Mouse (Mus musculus) retina, postnatal 7 days (tissue): ENCODE data around the gene 4930442H23Rik.
A peak's percentile ranks its signal among the peaks of the same experiment; 100 is the strongest.
"Not testable (repeated sequence)": the region's sequence is repeated elsewhere in the genome, so short reads cannot be mapped to it uniquely, and the experiment has no call there.

Source experiments
- DNase-seq: peaks from one replicate; pipeline ENCODE4 v3.0.0-alpha.2; 2012; ENCODE audit warnings: low read depth, low spot score

Gene 4930442H23Rik

DNA sequence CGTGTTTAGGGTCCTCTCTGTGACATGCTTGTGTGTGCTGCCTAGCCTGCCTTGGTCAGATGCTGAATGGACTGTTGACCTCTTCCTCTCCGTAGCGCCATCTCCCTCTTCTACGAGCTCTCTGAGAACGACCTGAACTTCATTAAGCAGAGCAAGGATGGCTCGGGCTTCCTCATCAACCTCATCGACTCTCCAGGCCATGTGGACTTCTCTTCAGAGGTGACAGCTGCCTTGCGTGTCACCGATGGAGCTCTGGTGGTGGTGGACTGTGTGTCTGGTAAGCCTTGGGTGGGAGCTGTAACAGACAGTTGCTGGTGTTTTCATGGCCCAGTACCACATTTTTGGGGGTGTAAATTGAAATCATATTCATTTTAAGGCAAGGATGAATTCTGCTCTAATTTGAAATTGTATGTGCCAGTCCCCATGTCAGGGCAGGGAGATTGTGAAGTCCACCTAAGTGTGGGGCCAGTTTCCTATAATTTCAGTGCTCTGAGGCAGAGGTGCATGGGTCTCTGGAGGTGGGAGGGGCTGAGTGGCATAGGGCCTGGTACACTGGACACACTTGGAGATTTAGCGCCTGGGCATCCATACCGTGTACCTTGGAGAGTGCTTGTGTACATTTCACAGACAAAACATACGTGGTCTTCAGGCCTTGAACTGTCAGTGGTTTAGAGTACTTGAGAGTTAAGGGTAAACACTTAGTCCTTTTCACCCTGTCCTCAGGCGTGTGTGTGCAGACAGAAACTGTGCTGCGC lies 5.5 kb downstream of the 4930442H23Rik start:
- no peak for DNase-seq

DNA sequence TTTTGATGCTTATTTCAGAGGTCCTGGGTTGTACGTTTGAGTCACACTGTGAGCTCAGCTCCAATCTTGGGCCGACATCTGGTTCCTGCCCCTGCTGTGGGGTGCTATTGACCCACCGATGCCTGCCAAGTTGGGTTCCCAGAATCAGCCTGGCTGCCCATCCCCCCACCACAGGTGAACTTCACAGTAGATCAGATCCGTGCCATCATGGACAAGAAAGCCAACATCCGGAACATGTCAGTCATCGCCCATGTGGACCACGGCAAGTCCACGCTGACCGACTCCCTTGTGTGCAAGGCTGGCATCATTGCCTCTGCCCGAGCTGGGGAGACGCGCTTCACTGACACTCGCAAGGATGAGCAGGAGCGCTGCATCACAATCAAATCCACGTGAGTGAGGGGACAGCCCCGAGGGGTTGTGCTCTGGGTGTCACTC lies 6.1 kb downstream of the 4930442H23Rik start:
- DNase-seq, result no peak

DNA sequence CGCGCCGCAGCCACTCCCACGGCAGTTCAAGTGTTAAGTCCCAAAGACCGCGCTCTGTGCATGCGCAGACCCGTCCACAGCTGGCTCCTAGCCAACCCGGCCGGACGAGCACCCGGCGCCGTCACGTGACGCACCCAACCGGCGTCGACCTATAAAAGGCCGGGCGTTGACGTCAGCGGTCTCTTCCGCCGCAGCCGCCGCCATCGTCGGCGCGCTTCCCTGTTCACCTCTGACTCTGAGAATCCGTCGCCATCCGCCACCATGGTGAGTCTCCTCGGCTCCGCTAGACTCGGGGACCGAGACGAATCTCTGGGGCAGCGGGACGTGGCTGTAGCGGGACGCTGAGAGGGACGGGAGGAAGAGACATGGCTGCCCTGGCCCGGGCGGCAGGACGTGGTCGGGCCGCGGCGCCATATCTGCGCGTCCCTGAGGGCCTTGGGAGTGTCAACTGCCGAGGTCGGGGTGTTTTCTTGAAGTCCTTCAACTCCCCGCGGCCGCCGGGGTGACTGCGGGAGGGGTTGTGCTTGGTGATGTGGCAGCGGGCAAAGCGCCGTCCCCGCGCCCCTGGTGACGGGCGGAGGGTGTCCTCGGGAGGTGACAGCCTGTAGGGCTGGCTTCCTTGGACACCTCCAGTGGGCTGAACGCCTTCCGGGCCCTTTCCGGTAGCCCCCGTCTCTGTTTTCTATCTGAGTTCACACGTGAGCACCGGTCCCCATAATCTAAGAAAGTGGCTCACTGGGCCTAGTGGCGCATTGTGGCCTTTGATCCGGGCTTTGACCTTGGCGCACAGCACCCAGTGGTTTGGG lies 7.0 kb downstream of the 4930442H23Rik start, which contains the start of gene Eef2:
TSS of gene Eef2 (plus strand) at position 166 of the 806 bp plus-strand sequence.
- DNase-seq, result peak; percentile 97

DNA sequence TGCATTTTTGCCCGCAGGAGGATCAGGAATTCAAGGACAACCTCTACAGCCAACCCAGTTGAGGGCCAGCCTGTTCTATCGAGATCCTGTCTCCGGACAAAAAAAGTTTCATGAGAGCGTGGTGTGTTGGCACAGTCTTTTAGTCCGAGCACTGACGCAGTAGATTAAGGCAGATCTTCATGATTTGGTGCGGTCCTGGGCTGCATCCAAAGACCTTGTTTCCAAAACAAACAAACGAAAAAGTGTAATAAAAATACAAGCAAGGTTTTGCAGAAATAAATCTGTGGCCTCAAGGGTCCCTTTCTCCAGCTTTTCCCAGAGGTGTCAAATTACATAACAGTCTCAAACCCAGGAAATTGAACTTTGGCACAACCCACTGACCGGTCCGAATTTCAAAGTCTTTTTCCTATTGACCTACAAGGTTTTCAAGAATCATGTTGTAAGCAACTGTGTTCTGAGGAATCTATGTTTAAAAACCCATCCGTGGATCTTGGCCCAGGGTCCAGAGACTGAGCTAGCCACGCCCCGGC lies 7.6 kb downstream of the 4930442H23Rik start:
- DNase-seq, result no peak

DNA sequence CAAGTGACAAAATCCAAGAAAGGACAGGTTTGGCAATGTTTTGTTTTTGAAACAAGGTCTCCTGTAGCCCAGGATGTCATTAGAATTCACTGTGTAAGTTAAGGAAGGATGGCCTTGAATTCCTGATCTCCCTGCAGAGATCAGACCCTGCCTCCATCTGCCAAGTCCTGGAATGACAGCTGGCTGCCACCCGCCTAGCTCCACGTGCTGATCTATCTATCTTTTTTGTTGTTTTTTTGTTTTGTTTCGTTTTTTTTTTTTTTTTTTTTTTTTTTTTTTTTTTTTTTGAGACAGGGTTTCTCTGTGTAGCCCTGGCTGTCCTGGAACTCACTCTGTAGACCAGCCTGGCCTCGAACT lies 8.3 kb downstream of the 4930442H23Rik start:
- not testable (repeated sequence) for DNase-seq

DNA sequence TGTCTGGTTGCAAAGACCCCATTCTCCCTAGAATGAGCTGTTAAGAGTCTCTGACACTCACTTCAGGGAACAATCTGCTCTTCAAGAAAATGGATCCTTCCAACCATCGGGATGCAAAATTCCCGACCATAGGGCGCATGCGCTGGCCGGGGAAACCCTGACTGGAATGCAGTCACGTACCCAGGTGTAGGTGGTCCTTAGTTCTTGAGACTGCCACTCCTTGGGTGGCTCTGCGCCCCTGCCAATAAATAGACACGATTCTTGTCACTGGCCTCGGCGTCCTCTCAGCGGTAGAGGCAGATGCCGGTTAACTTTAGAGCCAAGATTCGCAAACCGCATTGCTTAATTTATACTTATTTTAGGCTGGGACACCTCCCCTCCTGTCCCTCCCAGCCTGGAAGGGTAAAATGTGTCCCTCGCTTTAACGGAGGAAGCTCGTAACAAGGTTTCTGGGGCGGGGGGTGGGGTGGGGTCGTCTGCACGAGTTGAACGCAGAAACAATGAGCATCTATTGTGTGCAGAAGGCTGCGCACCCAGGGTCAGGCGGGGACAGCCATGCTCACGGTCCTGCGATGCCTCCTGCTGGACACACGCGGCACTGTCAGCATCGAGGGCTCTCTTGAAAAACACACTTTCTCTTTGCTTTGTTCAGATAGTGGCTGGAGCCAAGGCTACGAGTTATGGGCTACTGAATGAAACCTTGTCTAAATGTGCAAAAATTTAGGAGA lies 8.9 kb downstream of the 4930442H23Rik start:
- peak; percentile 71 for DNase-seq

DNA sequence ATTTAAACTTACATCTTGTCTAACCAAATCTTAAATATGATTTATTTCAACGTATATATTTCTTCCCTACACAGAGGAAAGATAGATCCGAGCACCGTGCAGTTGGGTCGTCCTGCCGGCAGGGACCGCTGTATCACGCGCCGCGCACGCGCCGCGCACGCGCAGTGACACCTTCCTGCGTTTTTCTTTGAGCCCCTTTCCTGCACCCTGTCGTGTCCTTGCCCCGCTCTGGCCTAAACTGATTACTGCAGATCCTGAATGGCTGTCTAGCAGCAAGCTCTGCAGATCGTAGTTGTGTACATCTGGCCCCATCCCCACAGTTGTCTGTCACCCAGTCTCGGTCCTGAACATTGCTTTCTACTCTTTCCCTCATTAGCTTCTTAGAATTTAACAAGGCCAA lies 10.5 kb downstream of the 4930442H23Rik start:
- DNase-seq, result peak; percentile 79

DNA sequence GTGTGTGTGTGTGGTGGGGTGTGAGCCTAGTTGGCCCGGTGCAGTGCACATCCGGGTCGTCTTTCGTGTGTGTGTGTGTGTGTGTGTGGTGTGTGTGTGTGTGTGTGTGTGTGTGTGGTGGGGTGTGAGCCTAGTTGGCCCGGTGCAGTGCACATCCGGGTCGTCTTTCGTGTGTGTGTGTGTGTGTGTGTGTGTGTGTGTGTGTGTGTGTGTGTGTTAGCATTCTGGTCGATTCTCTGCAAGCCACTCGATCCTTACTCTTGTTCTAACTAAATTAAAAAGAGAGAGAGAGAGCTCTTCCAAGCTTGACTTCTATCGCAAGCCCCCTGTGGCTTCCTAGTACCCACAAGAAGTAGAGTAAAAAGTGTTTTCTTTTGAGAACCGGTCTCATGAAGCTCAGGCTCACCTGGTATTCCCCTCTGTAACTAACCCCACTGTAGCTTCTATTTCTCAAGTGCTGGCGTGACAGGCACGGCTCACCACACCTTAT lies 14.2 kb downstream of the 4930442H23Rik start:
- not testable (repeated sequence) for DNase-seq

DNA sequence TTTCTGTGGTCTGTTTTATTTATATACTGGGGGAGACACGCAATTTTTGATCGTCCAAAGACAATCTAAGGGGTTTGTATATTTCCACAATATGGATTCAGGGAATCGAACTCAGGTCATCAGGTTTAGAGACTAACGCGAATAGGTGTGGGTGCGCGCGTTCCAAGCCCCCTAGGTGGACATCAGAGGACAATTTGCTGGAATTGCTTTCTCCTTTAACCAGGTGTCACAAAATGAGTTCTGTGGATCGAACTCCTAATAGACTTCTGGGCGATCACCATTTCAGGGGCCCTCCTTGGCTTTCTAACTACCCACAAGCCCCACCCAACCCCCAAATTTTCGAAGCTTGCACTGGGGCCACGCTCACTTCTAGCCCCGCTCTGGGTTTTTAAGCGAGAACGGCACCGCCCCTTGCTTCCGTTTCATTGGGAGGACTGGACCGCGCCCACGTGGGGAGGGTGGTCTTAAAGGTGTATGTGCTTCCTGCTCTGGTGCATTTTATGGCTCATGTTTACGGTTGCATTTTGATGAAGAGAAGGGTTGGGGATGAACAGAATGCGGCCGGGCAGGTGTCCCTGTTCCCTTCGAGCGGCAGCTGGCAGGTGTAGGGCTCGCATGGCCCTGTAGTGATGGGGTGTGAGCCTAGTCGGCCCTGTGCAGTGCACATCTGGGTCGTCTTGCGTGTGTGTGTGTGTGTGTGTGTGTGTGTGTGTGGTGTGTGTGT lies 15.0 kb downstream of the 4930442H23Rik start:
- DNase-seq, result no peak

DNA sequence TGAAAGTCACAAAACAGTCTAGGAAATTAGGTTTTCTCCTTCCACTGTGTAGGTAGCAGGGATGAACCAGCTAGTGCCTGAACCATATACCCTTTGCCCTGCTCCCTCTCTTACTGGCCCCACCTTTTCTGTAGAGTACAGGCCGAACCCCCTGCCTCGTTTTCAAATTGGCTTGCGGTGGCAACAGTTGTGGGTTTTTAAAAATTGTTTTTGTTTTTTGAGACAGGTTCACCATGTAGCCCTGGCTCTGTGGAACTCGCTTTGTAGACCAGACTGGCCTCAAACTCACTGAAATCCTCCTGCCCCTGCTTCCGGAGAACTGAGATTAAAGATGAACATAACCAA lies 15.6 kb downstream of the 4930442H23Rik start:
- DNase-seq, result no peak

DNA sequence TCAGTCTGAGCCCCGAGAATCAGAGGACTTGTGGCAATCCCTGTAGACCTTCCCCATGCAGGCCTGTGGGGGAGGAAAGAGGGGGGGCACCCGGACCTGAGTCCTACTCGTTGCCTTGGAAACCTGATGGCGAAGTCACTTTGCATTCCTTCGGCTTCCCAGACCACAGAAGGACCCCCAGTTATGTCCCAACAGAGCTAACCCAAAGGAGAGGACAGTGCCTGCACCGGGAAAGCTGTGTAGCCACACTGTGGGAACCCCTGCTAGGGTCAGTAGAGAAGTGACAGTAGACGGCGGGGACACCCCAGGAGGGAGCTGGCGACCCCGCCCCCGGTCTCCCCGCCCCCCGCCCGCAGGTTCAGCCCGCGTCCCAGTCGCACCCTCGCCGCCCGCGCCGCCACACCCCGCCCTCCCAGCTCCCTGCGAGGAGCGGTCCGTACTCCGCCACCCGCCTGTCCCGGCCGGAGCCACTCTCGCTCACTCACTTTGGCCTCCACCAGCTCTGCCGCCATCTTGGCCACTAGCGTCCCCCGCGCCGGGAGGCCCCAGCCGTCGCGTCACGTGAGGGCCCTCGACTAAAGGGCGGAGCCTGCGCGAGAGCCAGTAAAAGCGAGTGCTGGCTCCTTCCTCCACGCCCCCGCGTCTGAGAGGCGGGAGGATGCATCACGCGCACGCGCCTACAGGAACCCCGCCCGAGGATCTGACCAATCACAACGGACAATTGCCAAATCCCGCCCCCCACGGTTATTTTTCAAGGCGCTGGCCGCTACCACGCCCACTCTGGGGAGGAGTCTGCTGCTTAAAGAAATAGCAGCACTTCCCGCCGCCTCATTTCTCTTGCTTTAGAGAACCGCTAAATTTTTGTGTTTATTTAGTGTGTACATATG lies 16.2 kb downstream of the 4930442H23Rik start, which contains the start of gene Pias4:
TSS of gene Pias4 (minus strand) at position 724 of the 887 bp plus-strand sequence.
- peak; percentile 99 for DNase-seq

DNA sequence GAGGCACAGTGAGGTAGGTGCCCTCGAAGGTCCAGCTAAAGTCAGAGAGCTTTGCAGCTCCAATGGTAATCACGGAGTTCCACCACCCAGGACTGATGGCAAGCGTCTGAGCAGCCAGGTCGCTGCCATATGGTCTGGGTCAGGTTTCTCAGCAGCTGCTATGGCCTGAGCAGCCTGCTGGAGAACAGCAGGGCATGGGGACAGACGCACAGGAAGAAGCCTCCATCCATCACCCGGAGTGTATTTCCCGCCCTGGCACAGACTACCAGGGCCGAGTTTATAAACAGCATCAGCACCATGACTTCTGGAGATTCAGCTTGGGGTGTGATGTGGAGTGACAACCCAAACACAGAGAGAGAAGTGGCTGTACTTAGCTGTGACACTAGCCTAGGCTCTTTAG lies 18.5 kb downstream of the 4930442H23Rik start:
- DNase-seq, result no peak

DNA sequence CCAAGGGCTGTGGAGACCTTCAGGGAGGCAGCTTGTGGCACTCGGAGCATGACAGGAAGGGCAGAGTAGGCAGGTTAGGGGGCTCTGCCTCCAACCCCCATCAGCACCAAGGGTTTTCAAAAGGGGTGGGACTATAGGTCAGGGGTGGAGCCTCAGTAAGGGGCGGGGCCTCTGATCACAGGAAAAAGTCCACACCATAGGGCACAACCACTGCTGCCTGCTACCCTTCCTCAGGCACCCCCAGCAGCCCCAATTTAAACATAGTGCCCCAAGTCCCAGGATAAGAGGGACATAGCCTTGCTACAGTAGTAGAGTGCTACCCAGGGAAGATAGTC lies 21.4 kb downstream of the 4930442H23Rik start:
- DNase-seq, result no peak

DNA sequence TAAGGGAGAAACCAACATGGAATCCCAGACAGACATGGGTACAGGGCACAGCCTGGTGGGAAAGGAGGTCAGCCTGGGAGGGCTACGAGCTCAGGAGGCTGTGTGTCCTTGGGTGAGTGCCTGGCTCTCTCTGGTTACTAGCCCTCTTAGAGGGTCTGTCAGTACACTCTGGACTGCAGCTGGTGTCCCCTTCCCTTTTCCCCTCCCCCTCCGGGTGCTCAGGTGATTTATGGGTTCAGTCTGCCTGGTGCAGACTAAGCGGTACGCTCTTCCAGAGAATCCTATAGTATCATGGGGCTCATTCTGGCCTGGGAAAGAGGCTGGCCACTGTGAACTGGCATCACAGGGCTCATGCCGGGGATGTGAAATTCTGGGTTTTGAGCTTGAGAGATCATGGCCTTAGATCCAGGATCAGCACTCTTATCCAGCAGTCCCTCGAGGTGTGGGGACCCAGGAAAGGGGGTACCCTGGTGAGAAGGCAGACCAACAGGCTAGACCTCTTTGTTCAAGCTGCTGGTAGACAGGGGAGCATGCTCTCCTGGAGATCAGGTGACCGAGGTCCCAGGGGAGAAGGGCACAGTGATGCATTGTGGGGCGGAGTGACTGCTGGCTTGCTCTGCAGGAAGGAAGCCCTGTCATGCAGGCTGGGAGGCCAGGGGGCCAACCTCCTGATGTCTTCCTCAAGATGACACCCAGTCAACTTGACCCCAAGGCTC lies 21.9 kb downstream of the 4930442H23Rik start:
- no peak for DNase-seq

DNA sequence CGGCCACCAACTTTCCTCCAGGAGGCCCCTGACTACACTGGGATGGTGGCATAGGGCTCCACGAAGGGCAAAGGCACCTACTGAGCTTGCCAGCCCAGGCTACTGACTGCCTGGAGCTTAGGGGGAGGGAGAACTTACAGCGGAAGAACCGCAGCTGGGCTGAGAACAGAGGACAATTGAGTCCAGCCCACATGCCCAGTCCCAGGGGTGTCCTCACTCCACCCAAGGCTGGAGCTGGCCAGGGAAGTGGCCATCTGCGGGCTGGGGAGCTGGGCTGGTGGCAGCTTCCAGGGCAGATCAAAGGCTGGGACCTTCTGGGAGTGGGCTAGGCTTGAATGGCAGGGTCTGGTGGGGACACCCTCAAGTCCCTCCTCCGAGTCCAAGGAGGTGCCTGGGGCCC lies 28.9 kb downstream of the 4930442H23Rik start:
- no peak for DNase-seq

DNA sequence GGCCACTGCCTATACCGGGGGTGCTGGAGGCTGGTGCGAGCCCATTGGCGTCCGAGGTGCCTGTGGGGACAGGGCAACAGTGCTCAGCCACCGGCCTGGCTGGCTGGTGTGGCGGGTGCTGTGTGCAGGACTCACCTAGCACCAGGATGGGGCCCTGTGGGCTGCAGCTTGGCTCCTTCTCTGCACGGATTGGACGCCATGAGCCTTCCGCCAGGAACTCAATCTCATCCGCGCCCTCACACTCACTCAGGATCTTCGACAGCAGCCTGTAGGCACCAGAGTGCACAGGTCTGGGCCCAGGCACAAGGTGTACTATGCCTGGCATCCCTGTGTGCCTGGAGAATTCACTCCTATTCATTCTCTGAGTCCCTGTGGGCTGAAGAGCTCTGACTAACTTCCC lies 29.3 kb downstream of the 4930442H23Rik start:
- DNase-seq, result no peak

DNA sequence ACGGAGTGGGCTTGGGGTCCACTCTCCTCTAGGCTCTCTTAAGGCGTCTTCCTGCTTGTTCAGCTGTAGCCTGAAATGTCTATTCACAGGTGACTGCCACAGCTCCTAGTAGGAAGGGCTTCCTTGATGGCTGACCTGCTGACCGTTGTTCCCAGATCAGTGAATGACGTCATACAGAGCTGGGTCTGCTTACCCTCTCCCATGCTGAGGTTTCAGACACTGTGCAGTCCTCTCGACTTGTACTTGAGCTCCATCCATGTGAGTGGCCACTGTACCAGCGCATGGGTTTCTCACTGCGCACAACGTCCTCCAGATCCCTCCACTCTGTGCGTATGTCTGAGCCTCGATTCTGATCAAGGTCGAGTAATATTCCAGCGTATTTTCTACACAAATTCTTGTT lies 31.0 kb downstream of the 4930442H23Rik start:
- no peak for DNase-seq

DNA sequence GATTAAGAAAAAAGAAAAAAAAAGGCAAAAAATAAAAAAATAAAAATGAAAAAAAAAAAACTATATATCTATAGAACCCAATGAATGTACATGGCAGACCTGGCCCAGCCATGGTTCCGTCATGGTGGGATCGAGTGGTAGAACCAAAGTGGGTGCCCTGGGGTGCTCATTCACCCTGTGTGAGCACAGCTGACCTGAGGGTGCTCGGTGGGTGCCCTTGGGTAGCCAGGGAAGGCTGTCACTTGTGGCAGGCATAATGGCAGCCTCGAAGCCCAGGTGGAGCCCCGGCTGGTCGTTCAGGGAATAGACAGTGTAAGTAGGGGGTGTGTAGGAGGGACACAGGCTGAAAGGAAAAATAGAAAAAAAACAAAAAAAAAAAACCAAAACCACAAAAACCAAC lies 32.4 kb downstream of the 4930442H23Rik start:
- DNase-seq, result no peak

DNA sequence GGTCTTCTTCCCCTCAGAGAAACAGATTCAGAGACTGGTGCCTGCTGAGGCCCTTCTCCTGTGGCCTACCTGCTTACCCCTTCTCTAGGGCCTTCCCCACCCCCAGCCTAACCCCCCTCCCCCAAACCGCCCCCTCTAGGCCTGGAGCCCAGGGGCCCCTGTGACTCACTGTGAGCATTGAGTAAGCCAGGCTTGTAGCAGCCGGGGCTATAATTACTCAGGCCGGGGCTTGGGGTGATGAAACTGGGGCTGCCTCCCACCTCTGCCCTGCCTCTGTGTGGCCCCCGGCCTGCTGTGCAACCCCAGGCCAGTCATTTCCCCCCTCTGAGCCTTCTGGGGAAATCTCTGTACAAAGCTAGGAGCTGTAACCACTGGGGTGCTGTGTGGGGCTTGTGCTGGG lies 37.4 kb downstream of the 4930442H23Rik start:
- no peak for DNase-seq

DNA sequence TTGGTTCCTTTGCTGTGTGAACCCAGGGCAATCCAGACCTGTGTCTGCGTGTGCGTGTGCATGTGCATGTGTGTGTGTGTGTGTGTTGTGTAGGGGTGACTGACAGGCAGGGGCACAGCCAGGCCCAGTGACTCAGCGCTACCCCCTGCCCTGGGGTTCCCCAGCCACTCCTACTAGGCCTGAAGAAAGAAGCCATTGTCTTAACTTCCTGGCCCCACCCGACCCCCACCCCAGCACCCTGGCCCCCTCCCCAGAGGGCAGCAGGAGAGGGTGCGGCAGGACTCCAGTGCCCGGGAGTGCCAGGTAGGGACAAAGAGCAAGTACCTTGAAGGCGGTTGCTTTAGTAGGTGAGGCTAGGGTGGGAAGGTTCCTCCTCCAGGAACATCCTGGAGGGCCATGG lies 37.9 kb downstream of the 4930442H23Rik start:
- no peak for DNase-seq
